Mouse (Mus musculus) MEL-GATA-1-ER (cell line): ENCODE measurements around the gene Nabp2.

Experiments
- DNase-seq: peaks from one replicate; pipeline ENCODE4 v3.0.0-alpha.2; 2012; ENCODE audit warnings: low read depth; ENCODE audit errors: extremely low read depth

The Nabp2 gene

GRCm38 (mm10) chr10:128388941-128389340 is 22.4 kb downstream of the Nabp2 start:
- no peak for DNase-seq

- DNase-seq = no peak
Measured at GRCm38 (mm10) chr10:128385902-128386301, 25.4 kb downstream of the Nabp2 start.

GRCm38 (mm10) chr10:128382482-128382881 is 28.8 kb downstream of the Nabp2 start:
- DNase-seq = no peak

- no peak for DNase-seq
Measured at GRCm38 (mm10) chr10:128380565-128380964, 30.7 kb downstream of the Nabp2 start.

- DNase-seq = no peak
Measured at GRCm38 (mm10) chr10:128379260-128379659, 32.0 kb downstream of the Nabp2 start.

GRCm38 (mm10) chr10:128378462-128378861 is 32.8 kb downstream of the Nabp2 start:
- DNase-seq = no peak

- DNase-seq = no peak
Measured at GRCm38 (mm10) chr10:128377940-128378448, 33.3 kb downstream of the Nabp2 start.

GRCm38 (mm10) chr10:128377222-128377939 is 33.9 kb downstream of the Nabp2 start:
- DNase-seq = no peak

GRCm38 (mm10) chr10:128376455-128377211 is 34.7 kb downstream of the Nabp2 start, which contains the start of gene Ankrd52:
Ankrd52 (plus strand) TSS chr10:128377115.
- DNase-seq = peak; percentile 47

GRCm38 (mm10) chr10:128376099-128376454 is 35.2 kb downstream of the Nabp2 start:
- no peak for DNase-seq

- DNase-seq = peak; percentile 75
Measured at GRCm38 (mm10) chr10:128374393-128374792, 36.9 kb downstream of the Nabp2 start.

GRCm38 (mm10) chr10:128372989-128373748 is 38.1 kb downstream of the Nabp2 start:
- DNase-seq = peak; percentile 86

GRCm38 (mm10) chr10:128372142-128372541 is 39.1 kb downstream of the Nabp2 start:
- DNase-seq = no peak

GRCm38 (mm10) chr10:128370601-128371000 is 40.7 kb downstream of the Nabp2 start:
- DNase-seq = no peak

- DNase-seq = no peak
Measured at GRCm38 (mm10) chr10:128370021-128370420, 41.3 kb downstream of the Nabp2 start.

GRCm38 (mm10) chr10:128369599-128369998 is 41.7 kb downstream of the Nabp2 start:
- DNase-seq = no peak

GRCm38 (mm10) chr10:128369218-128369543 is 42.1 kb downstream of the Nabp2 start:
- no peak for DNase-seq

- peak; percentile 81 for DNase-seq
Measured at GRCm38 (mm10) chr10:128368402-128369217, 42.7 kb downstream of the Nabp2 start, which contains the start of gene Coq10a. Coq10a (minus strand) TSS chr10:128368997.

GRCm38 (mm10) chr10:128367899-128368401 is 43.3 kb downstream of the Nabp2 start:
- no peak for DNase-seq

GRCm38 (mm10) chr10:128362568-128362967 is 48.7 kb downstream of the Nabp2 start:
- no peak for DNase-seq

- no peak for DNase-seq
Measured at GRCm38 (mm10) chr10:128361836-128362235, 49.5 kb downstream of the Nabp2 start.
